Mouse (Mus musculus) lung, postnatal 36 days (tissue): ENCODE measurements around the gene Tnni3k.

Source experiments
- DNase-seq: peaks from one replicate; pipeline ENCODE4 v3.0.0; 2022; ENCODE audit warnings: mixed read lengths

Tnni3k gene

GRCm38 (mm10) chr3:155055231-155055916 lies at the start of gene Tnni3k:
TSS of gene Tnni3k (minus strand) at chr3:155055407.
- DNase-seq, result no peak

DNA sequence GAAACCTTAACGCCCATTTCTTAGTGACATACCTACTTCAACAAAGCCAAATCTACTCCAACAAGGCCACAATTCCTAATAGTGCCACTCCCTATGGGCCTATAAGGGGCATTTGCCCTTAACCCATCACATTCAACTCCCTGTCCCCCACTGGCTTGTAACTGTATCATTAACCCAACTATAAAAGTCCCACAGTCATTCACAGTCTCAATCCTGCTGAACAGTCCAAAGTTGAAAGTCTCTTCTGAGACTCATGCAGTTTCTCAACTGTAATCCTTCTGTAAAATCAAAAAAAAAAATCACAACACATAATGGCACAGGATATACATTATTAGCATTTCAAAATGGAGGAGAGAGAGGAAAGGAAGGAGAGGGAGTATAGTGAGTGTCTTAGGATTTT lies 44.1 kb upstream of the Tnni3k start:
- no peak for DNase-seq

DNA sequence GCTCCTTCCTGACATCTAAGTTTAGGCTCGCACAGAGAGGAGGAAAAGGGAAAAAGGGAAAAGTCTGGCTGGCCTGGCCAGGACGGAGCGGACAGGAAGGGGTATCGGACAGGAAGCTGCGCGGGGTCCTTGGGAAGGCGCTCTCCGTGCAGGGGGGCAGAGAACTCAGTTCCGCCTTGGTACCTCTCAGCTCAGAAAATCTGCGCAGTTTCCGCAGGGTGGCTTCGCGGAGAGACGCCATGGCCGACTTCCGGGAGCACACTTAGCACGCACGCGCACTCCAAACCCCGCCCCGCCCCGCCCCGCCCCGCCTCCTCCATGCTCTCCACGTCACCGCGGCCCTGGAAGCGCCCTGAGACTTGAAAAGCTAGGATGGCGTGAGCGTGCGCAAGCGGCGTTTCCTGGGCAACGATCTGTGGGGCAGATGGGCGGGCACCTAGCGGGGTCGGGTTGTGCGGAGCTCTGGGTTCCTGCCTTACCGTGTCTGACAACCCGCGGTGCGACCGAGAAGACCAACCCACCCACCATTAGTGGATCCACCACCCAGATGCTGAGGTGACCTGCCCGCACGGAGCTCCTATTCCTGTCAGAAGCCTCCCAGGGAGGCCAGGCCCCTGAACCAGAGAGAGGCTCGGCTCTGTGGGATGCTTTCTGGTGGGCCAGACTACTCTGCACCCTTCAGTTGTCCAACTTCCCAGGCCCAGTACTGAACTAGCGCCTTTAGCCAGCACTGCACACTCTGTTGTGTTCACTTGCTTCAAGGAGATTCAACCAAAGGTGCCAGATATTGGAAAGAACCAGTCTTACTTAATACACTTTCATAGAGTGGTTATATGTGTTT lies 38.1 kb upstream of the Tnni3k start, which contains the start of the genes Fpgt and Lrriq3:
Fpgt (minus strand) TSS at position 288 of the 841 bp plus-strand sequence.
Lrriq3 (plus strand) TSS at position 319 of the 841 bp plus-strand sequence.
- DNase-seq, result peak; percentile 93

DNA sequence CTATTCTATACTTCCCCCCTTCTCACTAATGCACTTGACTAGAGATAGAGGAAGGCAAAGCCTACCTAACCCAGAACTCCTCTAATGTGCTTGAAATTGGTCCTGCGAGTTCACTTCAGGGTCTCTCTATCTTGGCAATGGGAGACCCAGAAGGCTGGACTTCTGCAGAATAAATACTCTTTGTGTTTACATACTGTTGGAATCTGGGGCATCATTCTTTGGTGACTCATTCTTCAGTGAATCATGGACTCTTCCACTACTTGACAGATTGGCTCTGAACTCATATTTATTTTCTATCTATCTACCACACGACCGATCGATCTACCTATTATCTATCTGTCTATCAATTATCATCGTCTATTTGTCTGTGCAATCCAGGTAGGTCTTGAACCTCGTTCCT lies 36.9 kb upstream of the Tnni3k start:
- DNase-seq, result no peak

DNA sequence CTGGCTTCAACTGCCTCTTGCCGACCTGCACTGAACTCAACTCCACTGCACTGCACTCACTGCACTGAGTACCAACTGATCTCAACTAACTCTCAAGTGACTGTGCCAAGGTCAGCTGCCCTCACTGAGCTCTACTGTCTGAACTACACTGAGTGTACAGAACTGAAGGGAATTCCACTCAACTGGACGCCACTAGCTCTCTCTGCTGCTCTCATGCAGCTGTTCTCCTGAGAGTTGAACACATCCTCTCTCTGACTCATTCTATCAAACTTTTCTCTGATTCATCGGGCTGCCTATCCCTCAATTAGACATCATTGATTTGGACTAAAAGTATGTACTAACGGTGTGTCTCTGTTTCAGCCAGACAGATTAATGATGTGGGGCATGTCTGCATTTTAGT lies 22.7 kb upstream of the Tnni3k start:
- no peak for DNase-seq

GRCm38 (mm10) chr3:155059449-155059822 lies 4.2 kb upstream of the Tnni3k start:
- DNase-seq, result no peak

DNA sequence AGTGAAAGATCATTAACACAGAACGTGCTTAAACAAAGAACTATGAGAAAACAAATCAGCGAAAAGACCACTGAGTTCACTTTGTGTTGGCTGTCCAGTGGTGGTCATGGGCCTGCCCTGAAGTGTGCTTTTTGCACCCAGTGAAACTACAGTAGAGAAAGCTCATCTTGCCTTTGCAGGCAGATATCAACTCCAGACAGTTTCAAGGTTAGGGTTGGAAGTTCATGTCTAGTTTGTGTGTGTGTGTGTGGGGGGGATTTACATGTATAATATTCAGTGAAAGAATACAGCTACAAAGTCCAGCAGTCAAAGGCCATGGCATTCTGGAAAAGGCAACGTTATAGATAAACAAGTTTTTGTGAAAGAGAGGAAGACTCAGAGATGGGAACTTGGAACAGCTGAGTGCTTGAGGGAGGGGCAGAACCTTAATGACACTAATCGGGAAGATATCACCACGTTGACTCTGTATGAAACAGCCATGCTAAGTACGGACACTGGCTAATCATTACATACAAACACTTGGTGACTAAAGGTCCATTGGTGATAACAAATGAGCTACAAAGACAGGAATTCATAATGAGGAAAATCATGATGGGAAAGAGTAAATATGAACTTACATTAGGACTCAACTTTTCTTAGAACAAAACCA lies 3.7 kb upstream of the Tnni3k start:
- DNase-seq, result no peak

- no peak for DNase-seq
Observed at GRCm38 (mm10) chr3:155057566-155057965, 2.4 kb upstream of the Tnni3k start.

GRCm38 (mm10) chr3:155056606-155057005 lies 1.4 kb upstream of the Tnni3k start:
- DNase-seq, result no peak

DNA sequence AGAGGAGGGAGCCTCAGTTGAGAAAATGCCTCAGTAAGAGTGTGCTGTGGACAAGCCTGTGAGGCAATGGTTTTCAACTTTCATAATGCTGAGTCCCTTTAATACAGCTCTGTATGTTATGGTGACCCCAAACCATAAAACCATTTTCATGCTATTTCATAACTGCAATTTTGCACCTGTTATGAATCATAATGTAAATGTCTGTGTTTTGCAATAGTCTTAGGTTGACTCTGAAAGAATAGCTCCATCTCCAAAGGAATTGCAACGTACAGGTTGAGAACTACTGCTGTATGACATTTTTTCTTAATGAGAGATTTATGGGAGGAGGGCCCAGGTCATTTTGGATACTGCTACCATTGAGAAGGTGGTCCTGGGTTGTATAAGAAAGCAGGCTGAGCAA lies 2.0 kb downstream of the Tnni3k start:
- DNase-seq, result no peak

DNA sequence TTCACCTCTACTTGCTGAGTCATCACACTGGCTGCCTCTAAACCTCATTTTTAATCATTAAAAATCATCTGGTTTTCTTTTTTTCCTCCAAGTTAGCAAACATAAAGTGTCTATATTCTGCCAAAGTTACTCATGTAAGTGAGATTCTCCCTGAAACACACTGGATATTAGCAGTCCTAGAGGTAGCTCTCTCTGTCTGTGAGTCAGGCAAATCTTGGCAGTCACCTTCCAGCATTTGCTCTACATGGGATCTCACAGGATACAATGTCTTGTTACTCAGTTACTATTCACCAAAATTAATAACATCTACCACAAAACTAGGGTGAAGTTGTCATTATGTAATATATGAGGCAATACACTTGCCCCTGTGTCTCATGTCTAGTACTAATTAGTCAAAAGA lies 3.2 kb downstream of the Tnni3k start:
- DNase-seq, result no peak

GRCm38 (mm10) chr3:155039012-155039836 lies 16.0 kb downstream of the Tnni3k start:
- DNase-seq, result no peak

GRCm38 (mm10) chr3:155034323-155034722 lies 20.9 kb downstream of the Tnni3k start:
- DNase-seq, result no peak

- no peak for DNase-seq
Observed at GRCm38 (mm10) chr3:155030200-155030599, 25.0 kb downstream of the Tnni3k start.

GRCm38 (mm10) chr3:155002781-155003180 lies 52.4 kb downstream of the Tnni3k start:
- no peak for DNase-seq

DNA sequence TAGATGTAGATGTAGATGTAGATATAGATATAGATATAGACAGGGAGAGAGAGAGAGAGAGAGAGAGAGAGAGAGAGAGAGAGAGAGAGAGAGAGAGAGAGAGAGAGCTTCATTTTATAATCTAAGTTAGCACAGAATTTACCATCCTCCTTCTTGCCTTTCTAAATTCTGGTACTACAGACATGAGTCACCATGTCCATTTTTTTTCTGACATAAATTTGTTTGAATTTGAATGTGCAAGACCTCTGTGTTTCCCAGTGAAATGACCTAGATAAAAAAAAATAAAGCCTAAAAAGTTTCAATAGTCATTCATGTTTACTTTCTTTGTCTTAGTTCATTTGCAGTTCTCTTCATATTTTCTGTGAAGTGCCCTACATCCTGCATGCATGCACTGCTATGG lies 54.2 kb downstream of the Tnni3k start:
- DNase-seq, result no peak

DNA sequence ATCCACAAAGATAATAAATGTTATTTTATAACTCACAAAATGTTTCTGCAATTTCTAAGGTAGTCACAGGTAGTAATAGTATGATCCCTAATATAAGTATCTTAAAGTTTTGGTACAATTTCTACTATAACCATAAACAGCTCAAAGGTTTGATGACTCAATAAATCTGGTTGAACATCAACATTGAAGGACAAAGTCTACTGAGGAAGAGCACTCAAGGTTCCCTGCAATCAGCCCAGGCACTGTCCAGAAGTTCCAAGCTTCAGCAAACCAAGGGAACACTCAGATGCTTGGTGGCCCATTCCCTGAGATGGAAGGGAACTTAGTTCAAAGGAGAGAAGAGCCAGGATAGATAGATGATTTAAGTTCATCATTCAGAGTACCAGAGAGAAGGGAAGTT lies 62.5 kb downstream of the Tnni3k start:
- DNase-seq, result no peak

- no peak for DNase-seq
Observed at GRCm38 (mm10) chr3:154979101-154979500, 76.1 kb downstream of the Tnni3k start.

GRCm38 (mm10) chr3:154971626-154972025 lies 83.6 kb downstream of the Tnni3k start:
- DNase-seq, result no peak

- no peak for DNase-seq
Observed at GRCm38 (mm10) chr3:154970981-154971380, 84.2 kb downstream of the Tnni3k start.

DNA sequence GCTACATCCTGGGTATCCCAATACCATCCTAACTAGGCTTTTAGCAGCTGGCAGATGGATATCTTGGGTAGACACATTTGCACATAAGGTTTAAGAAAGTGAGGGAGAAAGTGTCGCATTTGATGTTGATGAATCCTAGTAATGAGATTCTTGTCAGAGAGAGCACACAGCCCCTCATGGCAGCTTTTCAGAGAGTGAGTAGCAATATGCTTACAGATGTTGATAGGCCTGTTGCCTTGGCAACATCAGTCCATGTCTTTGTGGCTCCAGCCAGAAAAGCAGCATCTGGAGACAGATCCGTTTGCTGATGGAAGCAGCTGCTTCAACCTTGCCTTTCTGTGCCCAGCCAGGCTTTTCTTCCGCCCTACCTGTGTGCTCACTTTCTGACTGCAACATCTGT lies 93.9 kb downstream of the Tnni3k start:
- DNase-seq, result no peak

GRCm38 (mm10) chr3:154953088-154953487 lies 102.1 kb downstream of the Tnni3k start:
- no peak for DNase-seq

DNA sequence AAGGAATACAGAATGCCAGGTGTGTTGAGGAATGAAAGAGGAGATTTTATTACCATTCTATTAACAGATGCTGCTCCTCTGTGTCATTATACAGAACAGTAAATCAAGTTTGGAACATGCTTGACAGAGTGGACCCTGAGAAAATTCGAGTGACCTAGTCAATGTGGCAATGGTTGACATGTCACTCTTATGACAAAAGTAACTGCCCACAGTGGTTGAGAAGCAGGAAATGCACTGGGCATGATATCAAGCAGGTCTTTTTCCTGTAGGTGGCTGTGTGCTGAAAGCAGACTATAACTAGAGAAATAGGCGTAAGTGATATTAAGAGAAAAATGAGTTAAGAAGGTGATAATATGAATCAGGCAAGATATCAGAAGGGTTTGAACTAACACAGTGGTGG lies 105.7 kb downstream of the Tnni3k start:
- DNase-seq, result no peak
